Mouse (Mus musculus) CD8-positive naive resting alpha-beta T cell, adult 2 months (primary cell): ENCODE measurements around the gene Olfr523.
"Not testable (repeated sequence)": the region's sequence is repeated elsewhere in the genome, so short reads cannot be mapped to it uniquely, and the experiment has no call there.

Experiments used
- DNase-seq, 2 experiments: peaks; one replicate each; pipeline ENCODE4 v3.0.0; 2022; ENCODE audit warnings: low read depth in 2 of 2, low spot score in 2 of 2

The Olfr523 gene

GRCm38 (mm10) chr7:140172936-140173335, at the start of gene Olfr523:
TSS of gene Olfr523 (plus strand) at chr7:140173217.
- DNase-seq, result no peak

GRCm38 (mm10) chr7:140124382-140124781, 48.6 kb upstream of the Olfr523 start:
- DNase-seq, result no peak

GRCm38 (mm10) chr7:140125278-140126021, 47.6 kb upstream of the Olfr523 start:
- peak; percentile 74 to 84 for DNase-seq

GRCm38 (mm10) chr7:140126022-140126350, 47.0 kb upstream of the Olfr523 start:
- DNase-seq, result no peak

GRCm38 (mm10) chr7:140126934-140127333, 46.1 kb upstream of the Olfr523 start:
- DNase-seq, result no peak

- no peak for DNase-seq
These were observed 45.1 kb upstream of the Olfr523 start for GRCm38 (mm10) chr7:140127911-140128310.

- DNase-seq, result not testable (repeated sequence)
These were observed 40.8 kb upstream of the Olfr523 start for GRCm38 (mm10) chr7:140132184-140132583.

GRCm38 (mm10) chr7:140134033-140134432, 39.0 kb upstream of the Olfr523 start:
- DNase-seq, result not testable (repeated sequence)

GRCm38 (mm10) chr7:140135106-140135770, 37.8 kb upstream of the Olfr523 start:
- no peak for DNase-seq

- DNase-seq, result peak; percentile 95 to 96
These were observed 35.6 kb upstream of the Olfr523 start, which contains the start of gene Mtg1 for GRCm38 (mm10) chr7:140137135-140138020. TSS of gene Mtg1 (plus strand) at chr7:140137564.

GRCm38 (mm10) chr7:140138021-140138310, 35.1 kb upstream of the Olfr523 start:
- DNase-seq, result no peak

- peak; percentile 51 to 72 for DNase-seq
These were observed 31.7 kb upstream of the Olfr523 start for GRCm38 (mm10) chr7:140141350-140141749.

- no peak for DNase-seq
These were observed 28.5 kb upstream of the Olfr523 start for GRCm38 (mm10) chr7:140144550-140144949.

GRCm38 (mm10) chr7:140153383-140153782, 19.6 kb upstream of the Olfr523 start:
- DNase-seq, result no peak

GRCm38 (mm10) chr7:140153829-140154217, 19.2 kb upstream of the Olfr523 start:
- DNase-seq, result no peak

- DNase-seq, result no peak
These were observed 18.6 kb upstream of the Olfr523 start, which contains the start of gene Sprn for GRCm38 (mm10) chr7:140154218-140154927. TSS of gene Sprn (minus strand) at chr7:140154877.

- DNase-seq, result no peak
These were observed 12.7 kb upstream of the Olfr523 start for GRCm38 (mm10) chr7:140160363-140160762.

- no peak for DNase-seq
These were observed 8.4 kb upstream of the Olfr523 start, which contains the start of gene Olfr522 for GRCm38 (mm10) chr7:140164664-140165063. TSS of gene Olfr522 (minus strand) at chr7:140164764.

GRCm38 (mm10) chr7:140167950-140168349, 5.1 kb upstream of the Olfr523 start:
- no peak for DNase-seq

- DNase-seq, result no peak
These were observed 3.6 kb upstream of the Olfr523 start for GRCm38 (mm10) chr7:140169386-140169785.

GRCm38 (mm10) chr7:140170863-140171262, 2.2 kb upstream of the Olfr523 start:
- no peak for DNase-seq
